Mouse (Mus musculus) thymus, postnatal 4 days (tissue): ENCODE measurements around the gene Brd3os.

Experiments used
- DNase-seq: peaks from one replicate; pipeline ENCODE4 v3.0.0; 2021

Gene Brd3os

GRCm38 (mm10) chr2:27441767-27442707, at the start of gene Brd3os:
Gene Brd3os, plus strand, starts transcription at chr2:27442324.
- peak; percentile 83 for DNase-seq

GRCm38 (mm10) chr2:27394158-27394832, 47.8 kb upstream of the Brd3os start:
- no peak for DNase-seq

- no peak for DNase-seq
These were observed 45.3 kb upstream of the Brd3os start for GRCm38 (mm10) chr2:27396656-27397440.

GRCm38 (mm10) chr2:27400083-27400482, 42.0 kb upstream of the Brd3os start:
- no peak for DNase-seq

- no peak for DNase-seq
These were observed 40.6 kb upstream of the Brd3os start for GRCm38 (mm10) chr2:27401544-27401943.

GRCm38 (mm10) chr2:27404375-27405093, 37.6 kb upstream of the Brd3os start:
- DNase-seq = no peak

GRCm38 (mm10) chr2:27405094-27405884, 36.8 kb upstream of the Brd3os start:
- no peak for DNase-seq

- no peak for DNase-seq
These were observed 35.2 kb upstream of the Brd3os start for GRCm38 (mm10) chr2:27406928-27407327.

GRCm38 (mm10) chr2:27408194-27408593, 33.9 kb upstream of the Brd3os start:
- DNase-seq = no peak

GRCm38 (mm10) chr2:27410518-27411140, 31.5 kb upstream of the Brd3os start:
- no peak for DNase-seq

- DNase-seq = peak; percentile 60
These were observed 30.4 kb upstream of the Brd3os start for GRCm38 (mm10) chr2:27411688-27412174.

- DNase-seq = no peak
These were observed 29.8 kb upstream of the Brd3os start for GRCm38 (mm10) chr2:27412245-27412800.

GRCm38 (mm10) chr2:27413582-27413935, 28.6 kb upstream of the Brd3os start:
- no peak for DNase-seq

- peak; percentile 54 for DNase-seq
These were observed 28.0 kb upstream of the Brd3os start for GRCm38 (mm10) chr2:27413936-27414657.

- peak; percentile 44 for DNase-seq
These were observed 26.9 kb upstream of the Brd3os start for GRCm38 (mm10) chr2:27415060-27415783.

- no peak for DNase-seq
These were observed 25.7 kb upstream of the Brd3os start for GRCm38 (mm10) chr2:27416425-27416824.

GRCm38 (mm10) chr2:27417648-27418153, 24.4 kb upstream of the Brd3os start:
- no peak for DNase-seq

GRCm38 (mm10) chr2:27418577-27419070, 23.5 kb upstream of the Brd3os start:
- DNase-seq = no peak
